Mouse (Mus musculus): ENCODE measurements at regions not wholly inside any gene's neighbourhood (a gene's known extent, or its start where the extent isn't known, plus 50 kb on each side); places are given as distances from the start of the nearest gene placed in this dataset.
A peak's percentile ranks its signal among the peaks of the same experiment; 100 is the strongest.
"Not testable (repeated sequence)": the region's sequence is repeated elsewhere in the genome, so short reads cannot be mapped to it uniquely, and the experiment has no call there.

- DNase-seq (ENCODE audit: low spot score in 2 of 2): not testable (repeated sequence)
These were observed 115.9 kb upstream of the Gm11146 start for GRCm38 (mm10) chr16:77717766-77718165.

- DNase-seq (ENCODE audit: low spot score in 2 of 2): no peak
These were observed 102.8 kb upstream of the Gm11146 start for GRCm38 (mm10) chr16:77704726-77705125.

GRCm38 (mm10) chr16:77695443-77695842 is 93.5 kb upstream of the Gm11146 start:
- DNase-seq (ENCODE audit: low spot score in 2 of 2): no peak

GRCm38 (mm10) chr16:77687056-77687839 is 85.4 kb upstream of the Gm11146 start:
- no peak for DNase-seq (ENCODE audit: low spot score in 2 of 2)

GRCm38 (mm10) chr16:77685651-77686190 is 83.8 kb upstream of the Gm11146 start:
- peak; percentile 35 to 57 for DNase-seq (ENCODE audit: low spot score in 2 of 2)

GRCm38 (mm10) chr16:77684521-77684920 is 82.6 kb upstream of the Gm11146 start:
- no peak for DNase-seq (ENCODE audit: low spot score in 2 of 2)

- DNase-seq (ENCODE audit: low spot score in 2 of 2): no peak
These were observed 77.3 kb upstream of the Gm11146 start for GRCm38 (mm10) chr16:77679234-77679633.

- no peak for DNase-seq (ENCODE audit: low spot score in 2 of 2)
These were observed 74.9 kb upstream of the Gm11146 start for GRCm38 (mm10) chr16:77676805-77677204.

GRCm38 (mm10) chr16:77675885-77676597 is 74.1 kb upstream of the Gm11146 start:
- DNase-seq (ENCODE audit: low spot score in 2 of 2): no peak

GRCm38 (mm10) chr16:77671253-77671652 is 69.4 kb upstream of the Gm11146 start:
- no peak for DNase-seq (ENCODE audit: low spot score in 2 of 2)

- DNase-seq (ENCODE audit: low spot score in 2 of 2): no peak
These were observed 63.9 kb upstream of the Gm11146 start for GRCm38 (mm10) chr16:77665781-77666180.

GRCm38 (mm10) chr16:77662107-77662518 is 60.2 kb upstream of the Gm11146 start:
- peak in 1 of 2 experiments; percentile 42 for DNase-seq (ENCODE audit: low spot score in 2 of 2)

- DNase-seq (ENCODE audit: low spot score in 2 of 2): no peak
These were observed 51.4 kb upstream of the Gm11146 start for GRCm38 (mm10) chr16:77653306-77653705.

Small RNA genes lying in the stretch of these regions (microRNA-seq; reads per million reads assigned to microRNA genes)
- 0 reads per million in 2 experiments for gene Gm25025
